Mouse (Mus musculus) retina, embryonic 14.5 days (tissue): ENCODE measurements around the gene Aarsd1.
"Not testable (repeated sequence)": the region's sequence is repeated elsewhere in the genome, so short reads cannot be mapped to it uniquely, and the experiment has no call there.

ENCODE experiments used
- DNase-seq: peaks from one replicate; pipeline ENCODE4 v3.0.0-alpha.2; 2015; ENCODE audit warnings: low spot score

The Aarsd1 gene

DNA sequence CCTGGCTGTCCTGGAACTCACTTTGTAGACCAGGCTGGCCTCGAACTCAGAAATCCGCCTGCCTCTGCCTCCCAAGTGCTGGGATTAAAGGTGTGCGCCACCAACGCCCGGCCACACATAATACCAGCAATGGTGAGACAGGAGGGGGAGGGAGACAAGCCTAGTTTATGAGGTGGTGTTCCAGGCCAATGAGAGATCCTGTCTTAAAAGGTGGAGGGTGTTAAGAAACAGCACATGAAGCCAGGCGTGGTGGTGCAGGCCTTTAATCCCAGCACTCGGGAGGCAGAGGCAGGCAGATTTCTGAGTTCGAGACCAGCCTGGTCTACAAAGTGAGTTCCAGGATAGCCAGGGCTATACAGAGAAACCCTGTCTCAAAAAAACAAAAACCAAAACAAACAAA lies 39.2 kb downstream of the Aarsd1 start:
- DNase-seq: not testable (repeated sequence)

- no peak for DNase-seq
Observed at GRCm38 (mm10) chr11:101374421-101374938, 42.9 kb downstream of the Aarsd1 start.

- DNase-seq: no peak
Observed at GRCm38 (mm10) chr11:101370141-101370540, 47.3 kb downstream of the Aarsd1 start.

DNA sequence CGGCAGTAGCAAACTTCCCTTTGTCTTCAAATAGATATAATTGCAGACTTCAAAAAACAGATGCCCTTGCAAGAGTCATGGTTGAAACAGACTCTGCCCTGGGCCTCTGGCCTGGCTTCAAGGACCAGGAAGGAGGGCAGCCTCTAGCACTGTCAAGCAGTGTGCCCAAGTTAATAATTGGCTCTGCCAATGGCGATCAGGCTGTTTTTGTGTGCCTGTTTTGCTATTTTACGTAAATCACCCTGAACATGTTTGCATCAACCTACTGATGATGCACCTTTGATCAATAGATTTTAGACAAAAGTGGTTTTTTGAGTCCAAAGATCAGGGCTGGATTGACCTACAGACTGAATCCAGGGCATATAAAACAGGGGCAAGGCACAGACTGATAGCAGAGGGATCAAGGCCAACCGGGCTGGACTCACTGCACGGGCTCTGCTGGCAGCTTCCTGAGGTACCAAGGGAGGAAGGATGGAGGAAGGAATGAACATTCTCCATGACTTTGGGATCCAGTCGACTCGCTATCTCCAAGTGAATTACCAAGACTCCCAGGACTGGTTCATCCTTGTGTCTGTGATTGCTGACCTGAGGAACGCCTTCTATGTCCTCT lies 50.0 kb downstream of the Aarsd1 start, which contains the start of gene G6pc:
G6pc (plus strand) TSS at position 236 of the 610 bp plus-strand sequence.
- no peak for DNase-seq

- no peak for DNase-seq
Observed at GRCm38 (mm10) chr11:101364531-101364931, 52.9 kb downstream of the Aarsd1 start.

GRCm38 (mm10) chr11:101360651-101361113 lies 56.7 kb downstream of the Aarsd1 start:
- no peak for DNase-seq

GRCm38 (mm10) chr11:101359776-101360175 lies 57.6 kb downstream of the Aarsd1 start:
- no peak for DNase-seq

DNA sequence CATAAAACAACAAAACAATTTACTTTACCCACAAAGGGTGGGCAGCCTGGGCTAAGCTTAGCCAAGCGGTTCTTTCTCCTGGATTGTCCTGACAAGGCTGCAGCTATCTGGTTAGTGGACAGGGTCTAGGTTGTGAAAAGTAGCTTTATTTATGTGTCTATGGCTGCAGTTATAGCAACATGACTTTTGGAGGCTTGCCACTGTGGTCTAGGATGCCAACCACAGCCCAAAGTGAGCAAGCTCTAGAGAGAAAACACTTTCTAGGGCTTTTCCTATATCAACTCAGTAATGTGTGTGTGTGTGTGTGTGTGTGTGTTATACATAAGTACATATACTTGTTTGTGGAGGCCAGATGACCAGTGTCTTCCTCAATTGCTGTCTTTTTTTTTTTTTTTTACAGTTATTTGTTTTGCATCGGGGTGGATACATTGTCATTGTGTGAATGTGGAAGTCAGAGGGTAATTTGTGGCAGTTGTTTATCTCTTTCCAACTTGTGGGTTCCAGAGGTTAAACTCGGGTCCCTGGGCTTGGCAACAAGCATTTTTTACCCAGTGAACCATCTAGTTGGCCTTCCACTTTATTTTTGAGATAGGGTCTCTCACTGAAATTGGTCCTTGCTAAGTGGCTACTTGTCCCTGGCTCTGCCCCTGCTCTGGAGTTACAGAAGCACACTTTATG lies 59.8 kb downstream of the Aarsd1 start:
- no peak for DNase-seq
